Mouse (Mus musculus): ENCODE measurements around the gene Pecam1. TPM values are rescaled to one million over a fixed set of nuclear protein-coding genes. Genes with fewer than 3 reads are reported as not detected.

Gene Pecam1
- polyA plus RNA-seq, 1 experiment from 2014 or later, result 52.0 TPM

- Histone ChIP-seq H3K9ac (ENCODE audit: low read depth, low read length) (no peak overlapping the region; the same call in 1 of the 2 replicates), H3K9me3 (replicated peaks; ENCODE audit: control insufficient read depth, low read length) (no peaks in the 10 kb centered on the region), H3K36me3 (ENCODE audit: control insufficient read depth, insufficient read depth, low read length) (no peaks in the 10 kb centered on the region), H3K27me3 (ENCODE audit: control insufficient read depth, insufficient read depth, low read length) (no peaks in the 10 kb centered on the region), H3K4me1 (ENCODE audit: control insufficient read depth, insufficient read depth, low read length) (peaks cover 43% of the 10 kb centered on the region), H3K4me3 (ENCODE audit: low read depth, low read length) (0 out of 2 replicates have a peak overlapping the region, but pooled peaks have one; percentile 8), H3K4me2 (peak overlapping the region; percentile 53), H3K27ac (ENCODE audit: low read depth, low read length) (peak overlapping the region; percentile 77)
- peak; percentile 59; the same call in 1 of the 2 replicates for ATAC-seq (replicated peaks; ENCODE audit: insufficient number of reproducible peaks, low FRiP score, low TSS enrichment)
- 4% methylated on average over 9 of the region's 9 CpGs for WGBS (ENCODE audit: insufficient replicate concordance)
Observed at GRCm38 (mm10) chr11:106674612-106675153, 75.7 kb downstream of the Pecam1 start.

GRCm38 (mm10) chr11:106673727-106674611 lies 76.5 kb downstream of the Pecam1 start:
- no peaks in the 10 kb centered on the region for H3K9me3 ChIP-seq (replicated peaks; ENCODE audit: control insufficient read depth, low read length)
- no peaks in the 10 kb centered on the region for H3K36me3 ChIP-seq (ENCODE audit: control insufficient read depth, insufficient read depth, low read length)
- whole genome bisulfite sequencing (ENCODE audit: insufficient replicate concordance), result 59% methylated on average over 8 of the region's 8 CpGs
- no peaks in the 10 kb centered on the region for H3K27me3 ChIP-seq (ENCODE audit: control insufficient read depth, insufficient read depth, low read length)
- H3K9ac ChIP-seq (ENCODE audit: low read depth, low read length), result no peak overlapping the region
- H3K4me2 ChIP-seq, result peak overlapping the region; percentile 53
- H3K27ac ChIP-seq (ENCODE audit: low read depth, low read length), result peak overlapping the region; percentile 77
- peaks cover 45% of the 10 kb centered on the region for H3K4me1 ChIP-seq (ENCODE audit: control insufficient read depth, insufficient read depth, low read length)
- no peak overlapping the region for H3K4me3 ChIP-seq (ENCODE audit: low read depth, low read length)
- no peak for ATAC-seq (replicated peaks; ENCODE audit: insufficient number of reproducible peaks, low FRiP score, low TSS enrichment)

- no peaks in the 10 kb centered on the region for H3K27me3 ChIP-seq (ENCODE audit: control insufficient read depth, insufficient read depth, low read length)
- no peaks in the 10 kb centered on the region for H3K36me3 ChIP-seq (ENCODE audit: control insufficient read depth, insufficient read depth, low read length)
- 79% methylated on average over 5 of the region's 5 CpGs for WGBS (ENCODE audit: insufficient replicate concordance)
- no peak overlapping the region for H3K4me2 ChIP-seq
- H3K4me1 ChIP-seq (ENCODE audit: control insufficient read depth, insufficient read depth, low read length), result peaks cover 45% of the 10 kb centered on the region
- no peaks in the 10 kb centered on the region for H3K9me3 ChIP-seq (replicated peaks; ENCODE audit: control insufficient read depth, low read length)
- H3K9ac ChIP-seq (ENCODE audit: low read depth, low read length), result no peak overlapping the region
- no peak overlapping the region for H3K27ac ChIP-seq (ENCODE audit: low read depth, low read length)
- H3K4me3 ChIP-seq (ENCODE audit: low read depth, low read length), result no peak overlapping the region
- no peak for ATAC-seq (replicated peaks; ENCODE audit: insufficient number of reproducible peaks, low FRiP score, low TSS enrichment)
Observed at GRCm38 (mm10) chr11:106672919-106673505, 77.4 kb downstream of the Pecam1 start.

GRCm38 (mm10) chr11:106671801-106672200 lies 78.6 kb downstream of the Pecam1 start:
- no peaks in the 10 kb centered on the region for H3K9me3 ChIP-seq (replicated peaks; ENCODE audit: control insufficient read depth, low read length)
- no peaks in the 10 kb centered on the region for H3K36me3 ChIP-seq (ENCODE audit: control insufficient read depth, insufficient read depth, low read length)
- 77% methylated on average over 8 of the region's 8 CpGs for WGBS (ENCODE audit: insufficient replicate concordance)
- no peak overlapping the region for H3K4me3 ChIP-seq (ENCODE audit: low read depth, low read length)
- no peak for ATAC-seq (replicated peaks; ENCODE audit: insufficient number of reproducible peaks, low FRiP score, low TSS enrichment)
- peaks cover 37% of the 10 kb centered on the region for H3K4me1 ChIP-seq (ENCODE audit: control insufficient read depth, insufficient read depth, low read length)
- no peak overlapping the region for H3K27ac ChIP-seq (ENCODE audit: low read depth, low read length)
- H3K27me3 ChIP-seq (ENCODE audit: control insufficient read depth, insufficient read depth, low read length), result no peaks in the 10 kb centered on the region
- H3K4me2 ChIP-seq, result no peak overlapping the region
- no peak overlapping the region for H3K9ac ChIP-seq (ENCODE audit: low read depth, low read length)

- Histone ChIP-seq H3K9me3 (replicated peaks; ENCODE audit: control insufficient read depth, low read length) (no peaks in the 10 kb centered on the region), H3K27ac (ENCODE audit: low read depth, low read length) (no peak overlapping the region), H3K9ac (ENCODE audit: low read depth, low read length) (no peak overlapping the region), H3K27me3 (ENCODE audit: control insufficient read depth, insufficient read depth, low read length) (no peaks in the 10 kb centered on the region), H3K4me2 (no peak overlapping the region), H3K36me3 (ENCODE audit: control insufficient read depth, insufficient read depth, low read length) (no peaks in the 10 kb centered on the region), H3K4me3 (ENCODE audit: low read depth, low read length) (no peak overlapping the region), H3K4me1 (ENCODE audit: control insufficient read depth, insufficient read depth, low read length) (peaks cover 37% of the 10 kb centered on the region)
- WGBS (ENCODE audit: insufficient replicate concordance), result 61% methylated on average over 4 of the region's 4 CpGs
- ATAC-seq (replicated peaks; ENCODE audit: insufficient number of reproducible peaks, low FRiP score, low TSS enrichment), result no peak
Observed at GRCm38 (mm10) chr11:106670951-106671478, 79.4 kb downstream of the Pecam1 start.

- Histone ChIP-seq H3K27ac (ENCODE audit: low read depth, low read length) (no peak overlapping the region), H3K27me3 (ENCODE audit: control insufficient read depth, insufficient read depth, low read length) (no peaks in the 10 kb centered on the region), H3K4me3 (ENCODE audit: low read depth, low read length) (no peak overlapping the region), H3K4me2 (no peak overlapping the region), H3K36me3 (ENCODE audit: control insufficient read depth, insufficient read depth, low read length) (no peaks in the 10 kb centered on the region), H3K9me3 (replicated peaks; ENCODE audit: control insufficient read depth, low read length) (no peaks in the 10 kb centered on the region), H3K4me1 (ENCODE audit: control insufficient read depth, insufficient read depth, low read length) (peaks cover 34% of the 10 kb centered on the region), H3K9ac (ENCODE audit: low read depth, low read length) (no peak overlapping the region)
- ATAC-seq (replicated peaks; ENCODE audit: insufficient number of reproducible peaks, low FRiP score, low TSS enrichment), result no peak
- WGBS (ENCODE audit: insufficient replicate concordance), result 64% methylated on average over 3 of the region's 3 CpGs
Observed at GRCm38 (mm10) chr11:106670266-106670665, 80.2 kb downstream of the Pecam1 start.

GRCm38 (mm10) chr11:106669873-106670173 lies 80.6 kb downstream of the Pecam1 start:
- no peak overlapping the region for H3K9ac ChIP-seq (ENCODE audit: low read depth, low read length)
- H3K4me3 ChIP-seq (ENCODE audit: low read depth, low read length), result no peak overlapping the region
- H3K27ac ChIP-seq (ENCODE audit: low read depth, low read length), result no peak overlapping the region

GRCm38 (mm10) chr11:106669102-106669872 lies 81.1 kb downstream of the Pecam1 start:
- H3K4me1 ChIP-seq (ENCODE audit: control insufficient read depth, insufficient read depth, low read length), result peaks cover 24% of the 10 kb centered on the region
- ATAC-seq (replicated peaks; ENCODE audit: insufficient number of reproducible peaks, low FRiP score, low TSS enrichment), result no peak
- H3K4me2 ChIP-seq, result no peak overlapping the region
- H3K9me3 ChIP-seq (replicated peaks; ENCODE audit: control insufficient read depth, low read length), result no peaks in the 10 kb centered on the region
- H3K27me3 ChIP-seq (ENCODE audit: control insufficient read depth, insufficient read depth, low read length), result no peaks in the 10 kb centered on the region
- no peaks in the 10 kb centered on the region for H3K36me3 ChIP-seq (ENCODE audit: control insufficient read depth, insufficient read depth, low read length)
- no peak overlapping the region for H3K27ac ChIP-seq (ENCODE audit: low read depth, low read length)
- WGBS (ENCODE audit: insufficient replicate concordance), result 46% methylated on average over 8 of the region's 8 CpGs
- H3K9ac ChIP-seq (ENCODE audit: low read depth, low read length), result no peak overlapping the region
- no peak overlapping the region for H3K4me3 ChIP-seq (ENCODE audit: low read depth, low read length)

More at GRCm38 (mm10) chr11:106669873-106670173, 80.6 kb downstream of the Pecam1 start:
- no peaks in the 10 kb centered on the region for H3K36me3 ChIP-seq (ENCODE audit: control insufficient read depth, insufficient read depth, low read length)
- 19% methylated on average over 5 of the region's 9 CpGs for WGBS (ENCODE audit: insufficient replicate concordance)
- H3K27me3 ChIP-seq (ENCODE audit: control insufficient read depth, insufficient read depth, low read length), result no peaks in the 10 kb centered on the region
- no peak for ATAC-seq (replicated peaks; ENCODE audit: insufficient number of reproducible peaks, low FRiP score, low TSS enrichment)
- peaks cover 29% of the 10 kb centered on the region for H3K4me1 ChIP-seq (ENCODE audit: control insufficient read depth, insufficient read depth, low read length)
- no peak overlapping the region for H3K4me2 ChIP-seq
- H3K9me3 ChIP-seq (replicated peaks; ENCODE audit: control insufficient read depth, low read length), result no peaks in the 10 kb centered on the region
